ENCODE assay signal across 21 mouse cellular contexts in genomic region chr15:4063574-4063973, GRCm38 (mm10). TPM values are rescaled to one million over a fixed set of nuclear protein-coding genes. Genes with fewer than 3 reads are reported as not detected.
DNase-seq lines count a peak whose midpoint lies in the region; ATAC-seq and TF ChIP-seq lines count a peak whose summit lies in the region.
"Had no signal": no experiment of that assay in that cellular context is flagged by ENCODE, and none has a peak within 500 bp of the region (broad histone marks: within the 10 kb centered on the region; RNA-seq: fewer than 3 reads in every experiment).

No protein-coding gene starts in this region.

- peak; percentile 27; the same call in 1 of the 2 replicates for ATAC-seq in heart, postnatal 0 days (ENCODE audit: insufficient read depth, low read depth)
- no peak for ATAC-seq in heart, embryonic 11.5 days (replicated peaks; ENCODE audit: insufficient number of reproducible peaks, low FRiP score, low TSS enrichment)
- ATAC-seq: forebrain, postnatal 0 days; liver, postnatal 0 days had no signal

- TF ChIP-seq CTCF in heart, postnatal 0 days (IDR thresholded peaks at IDR 0.05; ENCODE audit: low read depth): no peak
- TF ChIP-seq CTCF in olfactory bulb, adult 2 months (IDR thresholded peaks at IDR 0.05; ENCODE audit: insufficient read depth, low read depth, low read length): no peak

- TF ChIP-seq EP300 in heart, postnatal 0 days (IDR thresholded peaks at IDR 0.05; ENCODE audit: low read depth): no peak

- H3K27ac ChIP-seq in heart, postnatal 0 days (ENCODE audit: low read depth): peak overlapping the region; percentile 51
- no peak overlapping the region for H3K27ac ChIP-seq in heart, embryonic 11.5 days (ENCODE audit: low read depth, low read length)
- H3K27ac ChIP-seq in olfactory bulb, adult 2 months (ENCODE audit: insufficient read depth, low read depth, low read length): peak overlapping the region; percentile 83
- no peak overlapping the region for H3K27ac ChIP-seq in midbrain, embryonic 10.5 days (replicated peaks)
- H3K27ac ChIP-seq: embryonic facial prominence, embryonic 12.5 days; hindbrain, embryonic 15.5 days; limb, embryonic 12.5 days had no signal

- H3K27me3 ChIP-seq in heart, postnatal 0 days (ENCODE audit: control insufficient read depth, insufficient read depth, low read length): no peaks in the 10 kb centered on the region
- H3K27me3 ChIP-seq in heart, embryonic 11.5 days (ENCODE audit: control insufficient read depth, insufficient read depth, low read length): no peaks in the 10 kb centered on the region
- H3K27me3 ChIP-seq in midbrain, embryonic 10.5 days (ENCODE audit: low read depth, poor library complexity, severe bottlenecking): no peaks in the 10 kb centered on the region
- H3K27me3 ChIP-seq: embryonic facial prominence, embryonic 12.5 days; hindbrain, embryonic 15.5 days; limb, embryonic 12.5 days had no signal

- no peak for TF ChIP-seq POLR2A in olfactory bulb, adult 2 months (IDR thresholded peaks at IDR 0.05; ENCODE audit: insufficient read depth, low read depth, low read length)

- intact Hi-C loops in heart, postnatal 14 days (cut with DNase I): no loop called here

- H3K36me3 ChIP-seq in heart, postnatal 0 days (replicated peaks; ENCODE audit: control insufficient read depth, insufficient read depth, low read length): peaks cover 38% of the 10 kb centered on the region
- H3K36me3 ChIP-seq in heart, embryonic 11.5 days (ENCODE audit: control insufficient read depth, insufficient read depth, low read length): peaks cover 8% of the 10 kb centered on the region
- peaks cover 34% of the 10 kb centered on the region for H3K36me3 ChIP-seq in midbrain, embryonic 10.5 days

- no peaks in the 10 kb centered on the region for H3K9me3 ChIP-seq in heart, postnatal 0 days (replicated peaks; ENCODE audit: control insufficient read depth, low read length)
- no peaks in the 10 kb centered on the region for H3K9me3 ChIP-seq in heart, embryonic 11.5 days (replicated peaks; ENCODE audit: control insufficient read depth, low read length)
- no peaks in the 10 kb centered on the region for H3K9me3 ChIP-seq in midbrain, embryonic 10.5 days (replicated peaks)
- H3K9me3 ChIP-seq: embryonic facial prominence, embryonic 12.5 days; hindbrain, embryonic 15.5 days; limb, embryonic 12.5 days had no signal

- H3K4me3 ChIP-seq in heart, postnatal 0 days (ENCODE audit: low read depth, low read length): no peak overlapping the region
- H3K4me3 ChIP-seq in heart, embryonic 11.5 days (ENCODE audit: low read depth, low read length): no peak overlapping the region
- H3K4me3 ChIP-seq in olfactory bulb, adult 2 months (ENCODE audit: insufficient read depth, low read depth, low read length): no peak overlapping the region
- H3K4me3 ChIP-seq in midbrain, embryonic 10.5 days: no peak overlapping the region
- H3K4me3 ChIP-seq: embryonic facial prominence, embryonic 12.5 days; hindbrain, embryonic 15.5 days; limb, embryonic 12.5 days had no signal

- H3K4me2 ChIP-seq in heart, postnatal 0 days (ENCODE audit: low read depth, low read length): no peak overlapping the region
- H3K4me2 ChIP-seq in heart, embryonic 11.5 days: no peak overlapping the region
- H3K4me2 ChIP-seq: embryonic facial prominence, embryonic 12.5 days; hindbrain, embryonic 15.5 days; limb, embryonic 12.5 days; liver, embryonic 11.5 days; midbrain, embryonic 11.5 days had no signal

- no peaks in the 10 kb centered on the region; the same call in 1 of the 2 replicates for H3K4me1 ChIP-seq in heart, postnatal 0 days (ENCODE audit: control insufficient read depth, insufficient read depth)
- H3K4me1 ChIP-seq in heart, embryonic 11.5 days (ENCODE audit: control insufficient read depth, insufficient read depth, low read length): peaks cover 5% of the 10 kb centered on the region; the same call in 1 of the 2 replicates
- H3K4me1 ChIP-seq in olfactory bulb, adult 2 months (ENCODE audit: control insufficient read depth, insufficient read depth, low read length): peaks cover 5% of the 10 kb centered on the region
- no peaks in the 10 kb centered on the region for H3K4me1 ChIP-seq in midbrain, embryonic 10.5 days
- H3K4me1 ChIP-seq: embryonic facial prominence, embryonic 12.5 days; hindbrain, embryonic 15.5 days; limb, embryonic 12.5 days had no signal

- H3K9ac ChIP-seq in heart, postnatal 0 days (replicated peaks; ENCODE audit: low read depth, low read length): no peak overlapping the region
- H3K9ac ChIP-seq in heart, embryonic 11.5 days (ENCODE audit: low read depth, low read length): no peak overlapping the region
- H3K9ac ChIP-seq: embryonic facial prominence, embryonic 12.5 days; forebrain, postnatal 0 days; hindbrain, embryonic 15.5 days; limb, embryonic 12.5 days; liver, postnatal 0 days had no signal

- DNase-seq in heart, adult 11 months: peak; percentile 78
- no peak for DNase-seq in heart, postnatal 14 days
- no peak for DNase-seq in heart, postnatal 0 days (ENCODE audit: low spot score)
- DNase-seq in left cerebral cortex, adult 18-20 months (ENCODE audit: low spot score in 2 of 2): peak; percentile 8 to 55
- DNase-seq in kidney, adult 18-20 months: no peak
- no peak for DNase-seq in midbrain, embryonic 10.5 days (ENCODE audit: low spot score)
- DNase-seq: cerebellum, adult 18-20 months; cerebellum, postnatal 14 days; forebrain, postnatal 0 days; kidney, adult 9 months; kidney, postnatal 14 days; layer of hippocampus, postnatal 36 days; liver, postnatal 0 days; thymus, adult 2 months had no signal

- WGBS in heart, postnatal 0 days: 56% methylated on average over 5 of the region's 5 CpGs
- WGBS in heart, embryonic 11.5 days (ENCODE audit: insufficient replicate concordance): 74% methylated on average over 5 of the region's 5 CpGs
- WGBS in olfactory bulb, adult 2 months: 51% methylated on average over 5 of the region's 5 CpGs
- 93% methylated on average over 5 of the region's 5 CpGs for WGBS in midbrain, embryonic 10.5 days

RNA-seq across cellular contexts. Expression of gene Oxct1, which starts 37.4 kb away (rescaled TPM):
- 100 to 1,000 TPM; 531 to 576 TPM for total RNA-seq in heart, postnatal 14 days (2021)
- total RNA-seq in heart, postnatal 0 days (2014; rRNA removed; ENCODE audit: low replicate concordance): 262 and 335 TPM in 2 replicates
- 301 and 332 TPM in 2 replicates for polyA plus RNA-seq in heart, postnatal 0 days (2015; fragmentation: Nextera tagmentation; extraction: Ambion mirVana)
- 272 and 282 TPM in 2 replicates for polyA plus RNA-seq in heart, embryonic 11.5 days (2014; fragmentation: Nextera tagmentation; extraction: Ambion mirVana)
- 100 to 1,000 TPM; 298 to 304 TPM for total RNA-seq in left cerebral cortex, adult 18-20 months (2021)
- polyA plus RNA-seq in olfactory bulb, adult 2 months (2012; ENCODE audit: insufficient read depth, insufficient read length, low replicate concordance, missing spikeins): 209 TPM in 1 of 2 replicates, not detected in the other
- polyA plus RNA-seq in midbrain, embryonic 10.5 days (2016; fragmentation: Nextera tagmentation; extraction: Ambion mirVana): 118 and 140 TPM in 2 replicates

Comparison
In these comparisons a context has a peak if more than half of its experiments do, and no peak if none do; other contexts are left out.
1. DNase-seq: peak in heart, adult 11 months (single experiment) and left cerebral cortex, adult 18-20 months (2 of 2); none in heart, postnatal 14 days (0 of 2), heart, postnatal 0 days (single experiment), kidney, adult 18-20 months (single experiment) and midbrain, embryonic 10.5 days (single experiment).
2. H3K27ac ChIP-seq: peak in heart, postnatal 0 days (single experiment) and olfactory bulb, adult 2 months (single experiment); none in heart, embryonic 11.5 days (single experiment) and midbrain, embryonic 10.5 days (single experiment).